Mouse (Mus musculus) CH12.LX (cell line): ENCODE data around the gene Sprr4. TPM values are rescaled to one million over a fixed set of nuclear protein-coding genes. Genes with fewer than 3 reads are reported as not detected.

Source experiments
- DNase-seq: peaks from one replicate; pipeline ENCODE4 v3.0.0-alpha.2; 2013; ENCODE audit errors: extremely low read depth
- H3K27ac ChIP-seq: 2 replicates; pipeline ENCODE4 v1.5.1; 2012; ENCODE audit warnings: low read depth, mild to moderate bottlenecking, control low read depth, moderate library complexity; ENCODE audit not compliant: insufficient read depth
- H3K27me3 ChIP-seq: replicated peaks from 2 replicates; pipeline ENCODE3; 2012; ENCODE audit warnings: inconsistent platforms
- H3K36me3 ChIP-seq, 2 experiments: replicated peaks in 1 of 2; 2 replicates each; pipeline versions ENCODE3 to v1.6.1; 2012; ENCODE audit warnings: inconsistent platforms in 1 of 2, low read length in 1 of 2, mild to moderate bottlenecking in 1 of 2, mixed read lengths in 1 of 2, moderate library complexity in 1 of 2; ENCODE audit not compliant: control insufficient read depth in 1 of 2, insufficient read depth in 1 of 2
- H3K4me1 ChIP-seq, 2 experiments: 2 replicates each; pipeline ENCODE4 v1.6.1; 2012; ENCODE audit warnings: inconsistent platforms in 1 of 2, moderate library complexity in 1 of 2; ENCODE audit not compliant: insufficient read depth in 2 of 2, control insufficient read depth in 1 of 2
- H3K4me2 ChIP-seq: 2 replicates; pipeline ENCODE4 v1.6.1; 2012; ENCODE audit warnings: low read depth, mild to moderate bottlenecking, control low read depth; ENCODE audit not compliant: poor library complexity, insufficient read depth, severe bottlenecking
- H3K4me3 ChIP-seq, 3 experiments: fragments of 150-350 bp in 1 of 3; sonication (generic) in 1 of 3; replicated peaks in 1 of 3; 2 replicates each; pipeline versions ENCODE3 to v1.5.1; 2011 to 2012; ENCODE audit warnings: low read depth in 2 of 3, low read length in 2 of 3, mild to moderate bottlenecking in 2 of 3, moderate library complexity in 2 of 3, control low read depth in 1 of 3, improper control_type of control experiment in 1 of 3, inconsistent platforms in 1 of 3, mixed read lengths in 1 of 3; ENCODE audit not compliant: poor library complexity in 1 of 3
- H3K79me2 ChIP-seq: replicated peaks from 2 replicates; pipeline ENCODE4 v1.6.1; 2012; ENCODE audit warnings: mild to moderate bottlenecking, moderate library complexity; ENCODE audit not compliant: control insufficient read depth, poor library complexity, insufficient read depth, severe bottlenecking; ENCODE audit errors: extremely low read depth
- H3K9ac ChIP-seq: 2 replicates; pipeline ENCODE4 v1.6.1; 2012; ENCODE audit warnings: low read depth, mild to moderate bottlenecking, control low read depth, moderate library complexity; ENCODE audit not compliant: insufficient read depth
- H3K9me3 ChIP-seq: replicated peaks from 2 replicates; pipeline ENCODE3; 2012; ENCODE audit warnings: low read length, inconsistent platforms, mixed read lengths
- BHLHE40 ChIP-seq: IDR thresholded peaks from 2 replicates; pipeline ENCODE4 v1.6.1; 2011; ENCODE audit warnings: mild to moderate bottlenecking, low read depth, low read length, improper control_type of control experiment
- CHD2 ChIP-seq: IDR thresholded peaks from 2 replicates; pipeline ENCODE4 v1.6.1; 2011; ENCODE audit warnings: low read length, improper control_type of control experiment
- CTCF ChIP-seq, 2 experiments: IDR thresholded peaks in 1 of 2; conservative IDR thresholded peaks in 1 of 2; 2 replicates each; pipeline ENCODE4 v1.5.1; 2011 to 2012; ENCODE audit warnings: low read depth in 2 of 2, low read length in 2 of 2, improper control_type of control experiment in 1 of 2, inconsistent platforms in 1 of 2, mild to moderate bottlenecking in 1 of 2, moderate library complexity in 1 of 2
- ELF1 ChIP-seq: IDR thresholded peaks from 2 replicates; pipeline ENCODE4 v1.6.1; 2014; ENCODE audit warnings: low read depth, mild to moderate bottlenecking, inconsistent platforms, low read length, improper control_type of control experiment
- EP300 ChIP-seq: IDR thresholded peaks from 2 replicates; pipeline ENCODE4 v1.6.1; 2011; ENCODE audit warnings: low read length, improper control_type of control experiment
- ETS1 ChIP-seq: conservative IDR thresholded peaks from 2 replicates; pipeline ENCODE4 v1.6.1; 2012; ENCODE audit warnings: low read depth, mild to moderate bottlenecking, inconsistent platforms, low read length, improper control_type of control experiment, moderate library complexity
- HCFC1 ChIP-seq: IDR thresholded peaks from 2 replicates; pipeline ENCODE4 v1.6.1; 2012; ENCODE audit warnings: low read depth, mild to moderate bottlenecking, inconsistent platforms, low read length, improper control_type of control experiment
- KAT2A ChIP-seq: IDR thresholded peaks from 2 replicates; pipeline ENCODE4 v1.6.1; 2012; ENCODE audit warnings: low read length, improper control_type of control experiment, inconsistent platforms; ENCODE audit not compliant: insufficient replicate concordance
- MEF2A ChIP-seq: IDR thresholded peaks from 2 replicates; pipeline ENCODE4 v1.6.1; 2014; ENCODE audit warnings: low read depth, mild to moderate bottlenecking, inconsistent platforms, low read length, improper control_type of control experiment, borderline replicate concordance
- MXI1 ChIP-seq: IDR thresholded peaks from 2 replicates; pipeline ENCODE4 v1.6.1; 2011; ENCODE audit warnings: mild to moderate bottlenecking, low read depth, low read length, improper control_type of control experiment
- NELFE ChIP-seq: IDR thresholded peaks from 2 replicates; pipeline ENCODE4 v1.6.1; 2011; ENCODE audit warnings: low read depth, low read length, improper control_type of control experiment
- PAX5 ChIP-seq: IDR thresholded peaks from 2 replicates; pipeline ENCODE4 v1.6.1; 2012; ENCODE audit warnings: low read length, inconsistent platforms, mixed read lengths
- RCOR1 ChIP-seq: conservative IDR thresholded peaks from 2 replicates; pipeline ENCODE4 v1.6.1; 2012; ENCODE audit warnings: low read depth, mild to moderate bottlenecking, inconsistent platforms, low read length, improper control_type of control experiment
- SIN3A ChIP-seq: IDR thresholded peaks from 2 replicates; pipeline ENCODE4 v1.6.1; 2012; ENCODE audit warnings: low read length, improper control_type of control experiment, inconsistent platforms
- TBP ChIP-seq: conservative IDR thresholded peaks from 2 replicates; pipeline ENCODE4 v1.6.1; 2011; ENCODE audit warnings: low read depth, low read length, improper control_type of control experiment
- TCF12 ChIP-seq: IDR thresholded peaks from 2 replicates; pipeline ENCODE4 v1.6.1; 2014; ENCODE audit warnings: low read depth, mild to moderate bottlenecking, inconsistent platforms, low read length, improper control_type of control experiment
- USF1 ChIP-seq: IDR thresholded peaks from 2 replicates; pipeline ENCODE4 v1.6.1; 2014; ENCODE audit warnings: low read depth, mild to moderate bottlenecking, inconsistent platforms, low read length, improper control_type of control experiment
- USF2 ChIP-seq: conservative IDR thresholded peaks from 2 replicates; pipeline ENCODE4 v1.6.1; 2011; ENCODE audit warnings: low read depth, low read length, improper control_type of control experiment
- ZKSCAN1 ChIP-seq: IDR thresholded peaks from 2 replicates; pipeline ENCODE4 v1.6.1; 2012; ENCODE audit warnings: low read depth, inconsistent platforms, low read length, improper control_type of control experiment, borderline replicate concordance
- ZNF384 ChIP-seq: IDR thresholded peaks from 2 replicates; pipeline ENCODE4 v1.6.1; 2012; ENCODE audit warnings: low read depth, low read length, improper control_type of control experiment, inconsistent platforms
- dilution Hi-C: fragments of 300-500 bp; cut with MboI; formaldehyde crosslinking; loops from 2 replicates; pipeline ENCODE4 v1.14.3; 2020; ENCODE audit warnings: low sequenced_read_pairs; ENCODE audit not compliant: extremely low pct_unique_long_range_greater_than_20kb, extremely low pct_ligation_motif_present
- in situ Hi-C: fragments of 300-500 bp; cut with MboI; formaldehyde crosslinking; loops from 3 replicates; pipeline ENCODE4 v1.14.3; 2019; ENCODE audit warnings: low sequenced_read_pairs, low pct_ligation_motif_present, low pct_unique_long_range_greater_than_20kb, mixed read lengths
- polyA plus RNA-seq: library from polyadenylated mRNA; unstranded; fragments of >175 nt; gene quantifications from 2 replicates; pipeline ENCODE4 v1.2.1, GENCODE M21; 2012; ENCODE audit warnings: low read depth; ENCODE audit not compliant: insufficient read length
- total RNA-seq, 2 experiments: library from RNA; depleted of rRNA; stranded (reverse); fragments of 300-350 nt in 1 of 2; fragments of >200 nt in 1 of 2; gene quantifications; 2 replicates each; pipeline ENCODE4 v1.2.3; 2012 to 2014

Gene Sprr4
- total RNA-seq (2012; rRNA removed) (not detected in 2 replicates), total RNA-seq (2014; rRNA removed) (not detected in 2 replicates), polyA plus RNA-seq (not detected in 2 replicates)

DNA sequence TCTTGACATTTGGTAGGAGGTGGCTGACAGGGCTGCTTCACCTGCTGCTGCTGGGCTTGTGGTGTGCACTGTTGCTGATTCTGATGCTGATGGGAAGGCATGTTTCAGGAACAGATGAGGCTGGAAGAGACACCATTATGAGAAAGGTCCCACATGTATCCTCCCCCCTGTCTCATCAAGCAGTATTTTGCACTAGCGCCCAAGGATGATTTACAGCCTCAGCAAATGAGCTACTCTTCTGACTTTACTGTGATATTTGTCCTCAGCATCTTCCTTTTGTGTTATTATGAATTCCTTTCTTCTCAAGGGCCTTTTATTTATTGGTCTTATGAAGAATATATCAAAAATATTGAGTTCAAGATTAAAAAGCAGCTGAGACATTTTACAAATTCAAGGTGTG lies at the start of gene Sprr4:
TSS of gene Sprr4 (minus strand) at position 101 of the 400 bp plus-strand sequence.
- H3K27me3 ChIP-seq = no peaks in the 10 kb centered on the region
- no peaks in the 10 kb centered on the region for H3K79me2 ChIP-seq
- H3K4me2 ChIP-seq = no peak within 1 kb of the TSS
- H3K27ac ChIP-seq = no peak within 1 kb of the TSS
- H3K9ac ChIP-seq = no peak within 1 kb of the TSS
- H3K9me3 ChIP-seq = peaks cover 26% of the 10 kb centered on the region
- DNase-seq = no peak
- dilution Hi-C loops = no loop called here
- TF ChIP-seq CTCF (conservative IDR thresholded peaks at IDR 0.05 in 1 of 2, IDR thresholded peaks at IDR 0.05 in 1 of 2; ENCODE audit: low read depth in 2 of 2, low read length in 2 of 2) = no peak
- TF ChIP-seq CHD2 = no peak
- no peak for TF ChIP-seq ETS1
- no peak for TF ChIP-seq KAT2A
- TF ChIP-seq HCFC1 = no peak
- no peak for TF ChIP-seq RCOR1
- TF ChIP-seq PAX5 = no peak
- no peak for TF ChIP-seq ZNF384
- no peak for TF ChIP-seq ZKSCAN1
- TF ChIP-seq USF1 = no peak
- no peak for TF ChIP-seq TCF12
- in situ Hi-C loops = no loop called here
- no peaks in the 10 kb centered on the region for H3K4me1 ChIP-seq
- no peaks in the 10 kb centered on the region for H3K36me3 ChIP-seq
- no peak within 1 kb of the TSS for H3K4me3 ChIP-seq

DNA sequence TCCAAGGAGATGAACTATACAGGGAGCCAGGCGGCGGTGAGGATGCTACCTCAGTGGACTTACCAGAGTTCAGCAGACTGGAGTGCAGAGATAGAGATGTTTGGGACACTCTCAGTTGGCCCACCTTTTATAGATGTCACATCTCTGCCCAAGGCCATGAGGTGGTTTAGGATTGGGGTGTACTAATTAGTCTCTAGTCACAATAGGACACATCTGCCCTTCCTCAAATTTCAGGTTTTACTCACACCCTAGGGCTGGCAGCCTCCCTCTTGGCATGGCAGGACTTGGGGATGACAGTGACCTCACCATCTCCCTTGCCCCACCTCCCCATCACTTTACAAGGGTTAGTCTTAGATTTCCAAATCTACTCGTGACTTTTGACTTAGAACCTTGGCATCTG lies 34.1 kb upstream of the Sprr4 start, which contains the start of gene 2310046K23Rik:
TSS of gene 2310046K23Rik (minus strand) at position 101 of the 400 bp plus-strand sequence.
- Histone ChIP-seq H3K4me1 (no peaks in the 10 kb centered on the region), H3K27ac (no peak within 1 kb of the TSS), H3K4me2 (no peak within 1 kb of the TSS), H3K9ac (no peak within 1 kb of the TSS), H3K27me3 (no peaks in the 10 kb centered on the region), H3K4me3 (no peak within 1 kb of the TSS), H3K36me3 (no peaks in the 10 kb centered on the region), H3K9me3 (peaks cover 9% of the 10 kb centered on the region), H3K79me2 (no peaks in the 10 kb centered on the region)
- TF ChIP-seq BHLHE40 (no peak), TBP (no peak), MXI1 (no peak), RCOR1 (no peak), CTCF (conservative IDR thresholded peaks at IDR 0.05 in 1 of 2, IDR thresholded peaks at IDR 0.05 in 1 of 2; ENCODE audit: low read depth in 2 of 2, low read length in 2 of 2) (no peak), HCFC1 (no peak), SIN3A (no peak), ETS1 (no peak), ZNF384 (no peak), MEF2A (no peak), USF1 (no peak), ZKSCAN1 (no peak), ELF1 (no peak), EP300 (no peak), KAT2A (no peak), USF2 (no peak), NELFE (no peak)
- dilution Hi-C loops = no loop called here
- DNase-seq = no peak
- in situ Hi-C loops = no loop called here
